Mouse (Mus musculus) forebrain, embryonic 11.5 days (tissue): Measurements from ENCODE around the gene Spats2. TPM values are rescaled to one million over a fixed set of nuclear protein-coding genes. Genes with fewer than 3 reads are reported as not detected.
A peak's percentile ranks its signal among the peaks of the same experiment; 100 is the strongest.

Experiments
- ATAC-seq: fragments of 200-750 bp; cut with Nextera tagmentation; replicated peaks from 2 replicates; pipeline ENCODE4 v1.8.0; 2017; ENCODE audit warnings: moderate TSS enrichment; ENCODE audit not compliant: low FRiP score
- DNase-seq: peaks from one replicate; pipeline ENCODE4 v3.0.0-alpha.2; 2017; ENCODE audit warnings: low spot score
- H3K27ac ChIP-seq: fragments of 300-500 bp; sonication (generic); 2 replicates; pipeline ENCODE4 v1.5.1; 2014; ENCODE audit warnings: low read depth, low read length
- H3K27me3 ChIP-seq: fragments of 300-500 bp; sonication (generic); 2 replicates; pipeline ENCODE4 v1.6.1; 2014; ENCODE audit warnings: mild to moderate bottlenecking, low read length, mixed read lengths; ENCODE audit not compliant: control insufficient read depth, insufficient read depth
- H3K36me3 ChIP-seq: fragments of 300-500 bp; sonication (generic); 2 replicates; pipeline ENCODE4 v1.6.1; 2014; ENCODE audit warnings: mild to moderate bottlenecking, low read length, moderate library complexity, mixed read lengths; ENCODE audit not compliant: control insufficient read depth, insufficient read depth
- H3K4me1 ChIP-seq: fragments of 300-500 bp; sonication (generic); replicated peaks from 2 replicates; pipeline ENCODE4 v1.6.1; 2014; ENCODE audit warnings: low read length, mixed read lengths; ENCODE audit not compliant: control insufficient read depth, insufficient read depth
- H3K4me2 ChIP-seq: fragments of 300-500 bp; sonication (generic); 2 replicates; pipeline ENCODE4 v1.6.1; 2014; ENCODE audit warnings: low read depth, mild to moderate bottlenecking, low read length, moderate library complexity, mixed read lengths; ENCODE audit not compliant: severe bottlenecking
- H3K4me3 ChIP-seq: fragments of 300-500 bp; sonication (generic); 2 replicates; pipeline ENCODE4 v1.5.1; 2014; ENCODE audit warnings: low read depth, low read length
- H3K9ac ChIP-seq: fragments of 300-500 bp; sonication (generic); 2 replicates; pipeline ENCODE4 v1.6.1; 2014; ENCODE audit warnings: low read length
- H3K9me3 ChIP-seq: fragments of 300-500 bp; sonication (generic); 2 replicates; pipeline ENCODE4 v1.6.1; 2016; ENCODE audit warnings: low read length, mixed read lengths; ENCODE audit not compliant: control insufficient read depth
- WGBS: fragments of 180-500 bp; shearing (Covaris S2); extraction: QIAGEN DNeasy Blood & Tissue Kit; methylation state at CpG from one replicate; pipeline ENCODE4 v1.1.7; 2014; 5-methylcytosine and 5-hydroxymethylcytosine counted together
- polyA plus RNA-seq: library from polyadenylated mRNA; unstranded; fragments of >200 nt; fragmentation: Nextera tagmentation; extraction: Ambion mirVana; gene quantifications from 2 replicates; pipeline ENCODE4 v1.2.1, GENCODE M21; 2014

The Spats2 gene
- polyA plus RNA-seq, 1 experiment from 2014 or later = 60.7 TPM

DNA sequence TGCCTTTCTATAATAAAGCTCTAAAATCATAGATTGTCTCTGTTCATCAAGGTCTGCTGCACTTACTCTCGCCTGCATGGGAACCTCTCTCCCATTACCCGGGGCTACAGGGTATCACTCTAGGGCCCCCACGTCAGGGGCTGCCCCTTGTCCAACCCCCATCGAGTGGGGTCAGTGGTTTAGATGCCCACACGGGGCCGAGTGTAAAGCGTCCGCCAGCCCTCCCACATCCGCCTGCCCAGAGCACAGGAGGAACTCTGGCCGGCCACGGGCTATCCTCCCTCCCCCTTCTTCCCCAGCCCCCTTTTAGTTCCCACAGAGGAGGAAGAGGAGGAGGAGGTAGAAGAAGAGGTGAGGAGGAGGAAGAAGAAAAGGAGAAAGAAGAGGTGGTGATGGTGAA lies 4.9 kb upstream of the Spats2 start:
- no peaks in the 10 kb centered on the region for H3K9me3 ChIP-seq
- DNase-seq (no peak), ATAC-seq (no peak)

DNA sequence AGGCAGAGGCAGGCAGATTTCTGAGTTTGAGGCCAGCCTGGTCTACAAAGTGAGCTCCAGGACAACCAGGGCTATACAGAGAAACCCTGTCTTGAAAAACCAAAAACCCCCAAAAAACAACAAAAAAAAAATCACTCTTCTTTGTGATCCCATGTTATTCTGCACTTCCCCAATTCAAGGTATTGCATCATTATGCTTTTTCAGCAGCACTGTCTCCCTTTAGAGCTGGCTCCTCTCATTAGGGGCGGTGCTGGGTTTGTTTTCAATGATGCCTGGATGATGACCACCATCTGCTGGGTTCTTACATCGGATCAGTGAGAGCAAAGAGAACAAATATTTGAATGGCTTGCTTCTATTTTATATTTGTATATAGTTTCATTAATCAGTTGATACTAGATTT lies 3.1 kb upstream of the Spats2 start:
- H3K36me3 ChIP-seq = no peaks in the 10 kb centered on the region
- no peak overlapping the region for H3K9ac ChIP-seq
- H3K27me3 ChIP-seq = no peaks in the 10 kb centered on the region
- no peak overlapping the region for H3K4me2 ChIP-seq
- 90% methylated on average over 2 of the region's 2 CpGs for WGBS
- DNase-seq (no peak), ATAC-seq (no peak)
- no peaks in the 10 kb centered on the region; the same call in 1 of the 2 replicates for H3K4me1 ChIP-seq
- no peak overlapping the region for H3K4me3 ChIP-seq
- H3K9me3 ChIP-seq = no peaks in the 10 kb centered on the region
- H3K27ac ChIP-seq = no peak overlapping the region

More for the DNA sequence above, 4.9 kb upstream of the Spats2 start:
- 18% methylated on average over 11 of the region's 11 CpGs for WGBS
- Histone ChIP-seq H3K27ac (no peak overlapping the region), H3K4me2 (no peak overlapping the region), H3K36me3 (no peaks in the 10 kb centered on the region), H3K27me3 (no peaks in the 10 kb centered on the region), H3K4me1 (no peaks in the 10 kb centered on the region; the same call in 1 of the 2 replicates), H3K9ac (no peak overlapping the region), H3K4me3 (no peak overlapping the region)

DNA sequence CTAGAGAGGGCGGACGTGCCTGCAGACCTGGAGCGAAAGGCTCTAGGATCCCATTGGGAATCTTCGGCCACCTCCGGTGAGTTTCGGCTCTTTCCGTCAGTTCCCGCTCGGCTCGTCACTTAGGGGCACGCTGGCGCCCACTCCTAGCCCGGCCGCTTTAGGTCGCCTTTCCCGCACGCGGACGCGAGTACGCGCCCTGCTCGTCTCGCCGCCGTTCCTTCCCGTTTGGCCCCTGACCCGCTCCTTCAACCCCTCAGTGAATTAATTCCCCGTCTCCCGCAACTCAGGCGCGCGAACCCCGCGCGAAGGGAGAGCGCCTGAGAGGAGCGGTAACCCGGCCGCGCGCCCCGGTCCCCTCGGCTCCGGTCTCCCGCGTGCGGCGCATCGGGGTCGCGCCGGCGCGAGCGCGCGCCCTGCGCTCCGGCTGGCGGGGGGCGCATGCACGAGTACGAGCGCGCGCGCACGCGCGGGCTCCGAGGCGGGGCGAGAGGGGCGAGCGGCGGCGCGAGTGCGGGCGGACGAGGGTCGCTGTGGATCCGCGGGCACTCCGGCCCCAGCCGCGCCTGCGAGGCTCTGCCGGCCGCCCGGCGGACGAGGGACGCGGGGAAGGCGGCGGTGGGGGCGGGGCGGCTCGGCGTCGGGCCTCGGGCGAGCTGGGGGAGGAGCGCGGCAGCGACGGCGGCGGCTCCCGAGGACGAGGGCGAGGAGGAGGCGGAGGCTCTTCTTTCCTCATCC lies 532 bp downstream of the Spats2 start:
- Histone ChIP-seq H3K27me3 (no peaks in the 10 kb centered on the region), H3K4me1 (peaks cover 10% of the 10 kb centered on the region), H3K9ac (peak overlapping the region; percentile 74), H3K9me3 (no peaks in the 10 kb centered on the region), H3K36me3 (no peaks in the 10 kb centered on the region), H3K4me3 (peak overlapping the region; percentile 70), H3K4me2 (peak overlapping the region; percentile 84), H3K27ac (peak overlapping the region; percentile 90)
- DNase-seq (peak; percentile 96), ATAC-seq (peak; percentile 87)
- under 1% methylated on average over 115 of the region's 115 CpGs for WGBS

DNA sequence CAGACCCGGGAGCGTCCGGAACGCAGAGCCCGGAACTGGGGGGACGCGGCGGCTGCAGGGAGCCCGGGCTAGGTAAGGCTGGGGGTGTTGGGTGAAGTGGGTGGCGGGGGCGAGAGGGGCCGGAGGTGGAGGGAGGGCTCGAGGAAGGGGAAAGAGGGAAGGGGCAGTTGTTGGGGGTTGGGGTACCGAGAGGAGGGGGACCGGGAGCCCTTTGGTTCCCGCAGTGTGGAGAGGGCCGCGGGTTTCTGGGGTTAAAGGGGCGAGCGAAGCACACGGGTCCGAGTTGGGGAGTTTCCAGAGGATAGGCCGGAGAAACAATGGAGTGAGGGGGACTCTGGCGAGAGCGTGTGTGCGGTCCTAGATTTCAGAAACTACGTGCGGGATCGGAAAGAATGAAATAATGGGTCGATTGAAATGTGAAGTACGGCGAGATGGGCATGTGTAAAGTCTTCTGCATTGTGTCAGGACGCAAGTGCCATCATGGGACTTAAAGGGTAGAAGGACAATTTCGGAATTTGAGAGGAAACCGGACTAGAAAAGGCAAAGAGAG lies 1.2 kb downstream of the Spats2 start:
- H3K4me1 ChIP-seq = peaks cover 10% of the 10 kb centered on the region
- H3K36me3 ChIP-seq = no peaks in the 10 kb centered on the region
- DNase-seq (no peak), ATAC-seq (peak; percentile 47)
- peak overlapping the region; percentile 84 for H3K4me2 ChIP-seq
- no peaks in the 10 kb centered on the region for H3K9me3 ChIP-seq
- H3K9ac ChIP-seq = peak overlapping the region; percentile 74
- WGBS = under 1% methylated on average over 34 of the region's 35 CpGs
- H3K27me3 ChIP-seq = no peaks in the 10 kb centered on the region
- H3K4me3 ChIP-seq = peak overlapping the region; percentile 70
- H3K27ac ChIP-seq = peak overlapping the region; percentile 90

DNA sequence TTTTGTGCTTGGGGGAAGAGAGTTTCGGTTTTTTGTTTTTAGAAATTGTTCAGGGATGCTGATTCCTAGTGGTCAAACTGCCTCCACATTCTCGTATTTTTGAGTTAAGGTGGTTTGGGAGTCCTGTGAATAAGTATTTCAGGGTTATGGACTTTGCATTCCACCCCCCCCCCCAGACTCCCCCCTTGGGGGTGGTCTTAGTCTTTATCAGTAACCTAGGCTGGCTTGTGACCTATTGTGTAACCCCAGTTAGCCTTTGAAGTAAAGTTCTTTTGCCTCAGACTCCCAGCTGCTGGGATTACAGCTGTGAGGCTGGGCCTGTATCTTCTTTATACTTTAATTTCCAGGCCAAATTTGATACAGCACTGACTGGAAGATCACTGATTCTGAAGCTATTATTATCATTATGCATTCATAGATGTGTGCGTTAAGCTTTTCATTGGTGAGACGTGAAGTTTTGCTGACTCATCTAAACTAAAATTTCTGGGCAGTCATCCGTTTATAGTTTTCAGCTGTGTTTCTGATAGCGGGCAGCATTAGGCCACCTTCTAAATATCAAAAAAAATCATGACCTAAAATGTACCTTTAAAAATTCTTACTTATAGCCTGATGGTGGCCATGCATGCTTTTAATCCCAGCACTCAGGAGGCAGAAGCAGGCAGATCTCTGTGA lies 2.3 kb downstream of the Spats2 start:
- H3K9ac ChIP-seq = peak overlapping the region; percentile 74

DNA sequence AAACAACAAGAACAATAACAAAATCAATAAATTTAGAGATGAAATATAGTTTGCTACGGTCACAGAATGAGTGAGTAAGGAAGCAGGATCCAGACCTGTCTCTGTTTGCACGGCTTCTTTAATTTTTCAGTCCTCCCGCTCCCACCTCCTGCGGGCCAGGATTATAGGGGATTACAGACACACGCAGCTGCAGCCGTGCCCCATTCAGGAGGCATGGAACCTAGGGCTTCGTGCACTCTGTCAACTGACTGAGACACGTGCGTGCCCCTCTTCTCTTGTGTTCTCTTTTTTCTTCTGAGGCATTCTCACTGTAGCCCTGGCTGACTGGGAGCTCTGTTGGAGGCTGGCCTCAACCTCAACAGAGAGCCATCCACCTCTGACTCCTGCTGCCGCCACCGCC lies 3.7 kb downstream of the Spats2 start:
- DNase-seq (no peak), ATAC-seq (no peak)
- no peak overlapping the region for H3K27ac ChIP-seq
- no peak overlapping the region for H3K9ac ChIP-seq
- 25% methylated on average over 11 of the region's 11 CpGs for WGBS
- no peak overlapping the region for H3K4me3 ChIP-seq
- no peaks in the 10 kb centered on the region for H3K27me3 ChIP-seq
- peaks cover 10% of the 10 kb centered on the region for H3K4me1 ChIP-seq
- H3K9me3 ChIP-seq = no peaks in the 10 kb centered on the region
- H3K4me2 ChIP-seq = no peak overlapping the region
- no peaks in the 10 kb centered on the region for H3K36me3 ChIP-seq

More for the DNA sequence above, 2.3 kb downstream of the Spats2 start:
- Histone ChIP-seq H3K4me1 (peaks cover 10% of the 10 kb centered on the region), H3K27ac (no peak overlapping the region), H3K9me3 (no peaks in the 10 kb centered on the region), H3K4me2 (peak overlapping the region; percentile 84), H3K4me3 (peak overlapping the region; percentile 70), H3K27me3 (no peaks in the 10 kb centered on the region), H3K36me3 (no peaks in the 10 kb centered on the region)
- no peak for ATAC-seq
- no peak for DNase-seq
- 61% methylated on average over 6 of the region's 6 CpGs for WGBS

DNA sequence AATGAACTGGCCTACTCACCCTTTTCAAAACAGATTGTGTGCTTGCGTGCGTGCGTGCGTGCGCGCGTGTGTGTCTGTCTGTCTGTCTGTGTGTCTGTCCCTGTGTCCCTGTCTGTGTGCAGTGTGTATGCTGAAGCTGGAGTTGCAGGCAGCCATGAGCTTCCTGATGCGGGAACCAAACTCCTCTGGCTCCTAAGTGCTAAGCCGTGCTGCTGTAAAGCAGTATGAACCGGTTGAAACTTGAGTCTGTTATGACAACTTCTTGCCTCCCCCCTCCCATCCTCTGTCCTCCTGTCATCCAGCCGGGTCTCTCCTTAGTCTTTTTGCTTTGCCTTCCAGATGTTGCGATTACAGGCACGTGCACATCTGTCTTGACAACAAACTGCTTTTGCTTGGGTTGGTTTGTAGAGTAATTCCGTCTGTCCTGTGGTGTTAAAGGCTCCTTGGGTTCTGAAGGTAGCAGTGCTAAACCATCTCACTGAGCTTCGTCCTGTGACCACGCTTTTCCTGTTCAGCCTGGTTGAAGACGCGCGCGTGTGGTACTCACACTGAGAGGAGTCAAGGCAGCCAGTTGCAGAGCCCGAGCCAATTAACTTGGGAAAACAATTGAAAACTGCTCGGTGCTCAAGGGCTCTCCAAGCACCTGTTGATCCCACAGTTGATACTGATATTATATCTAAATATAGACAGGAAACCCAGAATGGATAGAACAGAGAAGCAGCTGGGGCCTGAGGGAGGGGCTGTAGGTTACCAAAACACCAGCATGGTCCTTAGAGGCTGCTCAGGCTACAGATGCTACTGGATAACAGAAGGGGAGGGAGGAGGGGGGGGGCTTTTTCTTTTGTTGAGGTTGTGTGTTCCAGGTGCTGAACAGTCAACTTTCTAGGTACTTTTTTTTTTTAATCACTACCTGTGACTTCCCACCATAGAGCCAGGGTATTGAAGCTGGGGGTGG lies 4.5 kb downstream of the Spats2 start:
- H3K4me2 ChIP-seq = no peak overlapping the region
- H3K27ac ChIP-seq = no peak overlapping the region
- no peak overlapping the region for H3K9ac ChIP-seq
- 59% methylated on average over 22 of the region's 22 CpGs for WGBS
- no peaks in the 10 kb centered on the region for H3K36me3 ChIP-seq
- H3K27me3 ChIP-seq = no peaks in the 10 kb centered on the region
- no peak for ATAC-seq
- DNase-seq = peak; percentile 62
- H3K4me3 ChIP-seq = no peak overlapping the region
- H3K9me3 ChIP-seq = no peaks in the 10 kb centered on the region
- H3K4me1 ChIP-seq = peaks cover 10% of the 10 kb centered on the region

DNA sequence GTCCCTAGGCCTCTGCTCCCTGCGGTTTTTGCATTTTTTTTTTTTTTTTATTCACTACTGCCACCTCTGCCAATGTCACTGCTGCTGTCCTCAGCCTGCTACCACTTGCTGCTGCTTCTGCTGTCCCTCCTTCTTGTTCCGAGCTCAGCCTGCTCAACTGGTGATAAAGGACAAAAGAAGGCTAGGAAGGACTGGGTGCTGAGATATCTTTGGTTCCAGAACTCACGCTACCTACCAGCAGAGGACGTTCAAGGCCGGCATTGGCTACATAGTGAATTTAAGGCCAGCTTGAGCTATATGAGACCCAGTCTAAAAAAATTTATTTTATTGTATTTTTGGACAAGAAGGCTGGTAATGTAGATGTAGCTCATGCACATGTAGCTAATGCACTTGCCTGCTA lies 12.7 kb downstream of the Spats2 start:
- H3K4me2 ChIP-seq = no peak overlapping the region
- H3K4me1 ChIP-seq = no peaks in the 10 kb centered on the region
- DNase-seq (no peak), ATAC-seq (no peak)
- 92% methylated on average over 5 of the region's 5 CpGs for WGBS
- H3K36me3 ChIP-seq = no peaks in the 10 kb centered on the region
- H3K27ac ChIP-seq = no peak overlapping the region
- no peaks in the 10 kb centered on the region for H3K27me3 ChIP-seq
- no peak overlapping the region for H3K4me3 ChIP-seq
- no peaks in the 10 kb centered on the region for H3K9me3 ChIP-seq
- no peak overlapping the region for H3K9ac ChIP-seq
